Mouse (Mus musculus): ENCODE data around the gene Slc4a8. TPM values are rescaled to one million over a fixed set of nuclear protein-coding genes. Genes with fewer than 3 reads are reported as not detected.

The Slc4a8 gene
- polyA plus RNA-seq, 1 experiment from 2014 or later, result 1.4 TPM

GRCm38 (mm10) chr15:100727834-100728233, 33.7 kb upstream of the Slc4a8 start:
- H3K9me3 ChIP-seq (ENCODE audit: control insufficient read depth), result no peaks in the 10 kb centered on the region
- 42% methylated on average over 11 of the region's 11 CpGs for WGBS
- H3K4me1 ChIP-seq (replicated peaks; ENCODE audit: control insufficient read depth, insufficient read depth, low read length), result peaks cover 5% of the 10 kb centered on the region; the same call in 1 of the 2 replicates
- peak; percentile 81 for ATAC-seq
- H3K9ac ChIP-seq (ENCODE audit: low read depth, low read length), result peak overlapping the region; percentile 68; the same call in 1 of the 2 replicates
- TF ChIP-seq CTCF (IDR thresholded peaks at IDR 0.05; ENCODE audit: low read depth), result no peak
- peaks cover 12% of the 10 kb centered on the region; the same call in 1 of the 2 replicates for H3K36me3 ChIP-seq (ENCODE audit: control insufficient read depth, insufficient read depth)
- H3K27me3 ChIP-seq (replicated peaks; ENCODE audit: control insufficient read depth, insufficient read depth, low read length), result peaks cover 7% of the 10 kb centered on the region; the same call in 1 of the 2 replicates
- H3K4me2 ChIP-seq (replicated peaks; ENCODE audit: low read depth), result peak overlapping the region; percentile 81
- peak overlapping the region; percentile 57 for H3K4me3 ChIP-seq (ENCODE audit: low read depth, low read length)
- H3K27ac ChIP-seq (ENCODE audit: low read depth, low read length), result peak overlapping the region; percentile 83

GRCm38 (mm10) chr15:100728586-100728985, 33.0 kb upstream of the Slc4a8 start:
- no peaks in the 10 kb centered on the region for H3K9me3 ChIP-seq (ENCODE audit: control insufficient read depth)
- ATAC-seq, result no peak
- TF ChIP-seq CTCF (IDR thresholded peaks at IDR 0.05; ENCODE audit: low read depth), result no peak
- peaks cover 12% of the 10 kb centered on the region; the same call in 1 of the 2 replicates for H3K36me3 ChIP-seq (ENCODE audit: control insufficient read depth, insufficient read depth)
- H3K4me3 ChIP-seq (ENCODE audit: low read depth, low read length), result peak overlapping the region; percentile 57
- WGBS, result 48% methylated on average over 9 of the region's 9 CpGs
- peak overlapping the region; percentile 81 for H3K4me2 ChIP-seq (replicated peaks; ENCODE audit: low read depth)
- H3K27me3 ChIP-seq (replicated peaks; ENCODE audit: control insufficient read depth, insufficient read depth, low read length), result peaks cover 7% of the 10 kb centered on the region; the same call in 1 of the 2 replicates
- peak overlapping the region; percentile 83 for H3K27ac ChIP-seq (ENCODE audit: low read depth, low read length)
- peak overlapping the region; percentile 68 for H3K9ac ChIP-seq (ENCODE audit: low read depth, low read length)
- H3K4me1 ChIP-seq (replicated peaks; ENCODE audit: control insufficient read depth, insufficient read depth, low read length), result peaks cover 5% of the 10 kb centered on the region; the same call in 1 of the 2 replicates

- H3K4me2 ChIP-seq (replicated peaks; ENCODE audit: low read depth), result peak within 1 kb of the TSS; percentile 81
- 0 out of 2 replicates have a peak, but pooled peaks cover 5% of the 10 kb centered on the region for H3K4me1 ChIP-seq (replicated peaks; ENCODE audit: control insufficient read depth, insufficient read depth, low read length)
- TF ChIP-seq CTCF (IDR thresholded peaks at IDR 0.05; ENCODE audit: low read depth), result no peak
- peak; percentile 58 for ATAC-seq
- WGBS, result 10% methylated on average over 57 of the region's 57 CpGs
- peak within 1 kb of the TSS; percentile 68 for H3K9ac ChIP-seq (ENCODE audit: low read depth, low read length)
- H3K9me3 ChIP-seq (ENCODE audit: control insufficient read depth), result no peaks in the 10 kb centered on the region
- peaks cover 7% of the 10 kb centered on the region; the same call in 1 of the 2 replicates for H3K27me3 ChIP-seq (replicated peaks; ENCODE audit: control insufficient read depth, insufficient read depth, low read length)
- H3K27ac ChIP-seq (ENCODE audit: low read depth, low read length), result peak within 1 kb of the TSS; percentile 83
- peaks cover 12% of the 10 kb centered on the region; the same call in 1 of the 2 replicates for H3K36me3 ChIP-seq (ENCODE audit: control insufficient read depth, insufficient read depth)
- H3K4me3 ChIP-seq (ENCODE audit: low read depth, low read length), result peak within 1 kb of the TSS; percentile 57
These were observed 32.1 kb upstream of the Slc4a8 start, which contains the start of gene Galnt6 for GRCm38 (mm10) chr15:100729281-100729985. Gene Galnt6 (minus strand): TSS chr15:100729376.

GRCm38 (mm10) chr15:100731081-100731480, 30.5 kb upstream of the Slc4a8 start:
- WGBS, result 33% methylated on average over 9 of the region's 9 CpGs
- Histone ChIP-seq H3K36me3 (ENCODE audit: control insufficient read depth, insufficient read depth) (peaks cover 4% of the 10 kb centered on the region; the same call in 1 of the 2 replicates), H3K27ac (ENCODE audit: low read depth, low read length) (peak overlapping the region; percentile 28; the same call in 1 of the 2 replicates), H3K4me3 (ENCODE audit: low read depth, low read length) (no peak overlapping the region), H3K4me1 (replicated peaks; ENCODE audit: control insufficient read depth, insufficient read depth, low read length) (0 out of 2 replicates have a peak, but pooled peaks cover 5% of the 10 kb centered on the region), H3K9ac (ENCODE audit: low read depth, low read length) (no peak overlapping the region), H3K4me2 (replicated peaks; ENCODE audit: low read depth) (no peak overlapping the region), H3K27me3 (replicated peaks; ENCODE audit: control insufficient read depth, insufficient read depth, low read length) (peaks cover 7% of the 10 kb centered on the region; the same call in 1 of the 2 replicates), H3K9me3 (ENCODE audit: control insufficient read depth) (no peaks in the 10 kb centered on the region)
- ATAC-seq, result peak; percentile 31; the same call in 1 of the 2 replicates
- TF ChIP-seq CTCF (IDR thresholded peaks at IDR 0.05; ENCODE audit: low read depth), result no peak

- Histone ChIP-seq H3K27me3 (replicated peaks; ENCODE audit: control insufficient read depth, insufficient read depth, low read length) (peaks cover 7% of the 10 kb centered on the region; the same call in 1 of the 2 replicates), H3K4me1 (replicated peaks; ENCODE audit: control insufficient read depth, insufficient read depth, low read length) (0 out of 2 replicates have a peak, but pooled peaks cover 6% of the 10 kb centered on the region), H3K36me3 (ENCODE audit: control insufficient read depth, insufficient read depth) (no peaks in the 10 kb centered on the region), H3K9ac (ENCODE audit: low read depth, low read length) (no peak overlapping the region), H3K27ac (ENCODE audit: low read depth, low read length) (no peak overlapping the region), H3K4me3 (ENCODE audit: low read depth, low read length) (no peak overlapping the region), H3K9me3 (ENCODE audit: control insufficient read depth) (no peaks in the 10 kb centered on the region), H3K4me2 (replicated peaks; ENCODE audit: low read depth) (no peak overlapping the region)
- 50% methylated on average over 5 of the region's 5 CpGs for WGBS
- no peak for ATAC-seq
- TF ChIP-seq CTCF (IDR thresholded peaks at IDR 0.05; ENCODE audit: low read depth), result no peak
These were observed 29.0 kb upstream of the Slc4a8 start for GRCm38 (mm10) chr15:100732580-100732979.
